Mouse (Mus musculus) cerebellum, adult 11 months (tissue): ENCODE results near the gene Hmgn2.
A peak's percentile ranks its signal among the peaks of the same experiment; 100 is the strongest.

ENCODE experiments used
- DNase-seq: peaks from one replicate; pipeline ENCODE4 v3.0.0; 2022

Gene Hmgn2

DNA sequence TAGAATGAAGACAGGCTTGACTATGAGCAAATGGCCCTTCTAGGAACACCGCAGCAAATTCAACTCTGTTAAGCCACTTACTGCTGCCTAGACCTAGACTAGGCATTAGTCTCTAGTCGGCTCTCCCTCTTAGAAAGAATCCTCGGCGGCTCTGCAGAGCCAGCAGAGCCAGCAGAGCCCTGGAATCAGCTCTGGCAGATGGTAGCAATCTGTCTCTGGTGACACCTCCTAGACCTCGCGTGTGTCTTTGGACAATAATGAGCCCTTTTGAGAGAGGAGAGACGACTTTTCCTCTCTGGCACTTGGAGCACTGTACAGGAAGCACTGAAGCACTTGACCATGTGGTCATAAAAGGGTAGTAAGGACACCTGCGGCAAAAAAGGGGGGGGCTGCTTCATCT lies 3.3 kb upstream of the Hmgn2 start:
- no peak for DNase-seq

DNA sequence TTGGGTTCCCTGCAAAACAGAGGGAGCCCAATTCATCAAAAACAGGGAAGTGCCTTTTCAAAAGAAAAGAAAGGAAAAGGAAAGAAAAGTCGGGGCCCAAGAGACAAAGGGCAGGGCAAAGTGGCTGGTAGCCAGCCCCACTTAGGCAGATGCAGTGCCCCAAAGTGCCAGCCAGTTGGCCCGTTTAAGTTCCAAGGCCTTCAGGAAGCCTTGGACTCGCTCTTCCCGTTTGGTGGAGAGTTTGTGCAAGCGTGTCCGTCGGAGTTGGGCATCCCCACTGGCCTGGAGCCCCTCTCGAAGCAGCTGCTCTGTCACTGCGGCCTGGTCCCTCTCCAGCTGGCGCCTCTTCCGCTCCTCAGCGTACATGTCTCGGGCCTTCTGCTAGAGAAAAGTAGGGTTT lies 2.4 kb upstream of the Hmgn2 start:
- no peak for DNase-seq

DNA sequence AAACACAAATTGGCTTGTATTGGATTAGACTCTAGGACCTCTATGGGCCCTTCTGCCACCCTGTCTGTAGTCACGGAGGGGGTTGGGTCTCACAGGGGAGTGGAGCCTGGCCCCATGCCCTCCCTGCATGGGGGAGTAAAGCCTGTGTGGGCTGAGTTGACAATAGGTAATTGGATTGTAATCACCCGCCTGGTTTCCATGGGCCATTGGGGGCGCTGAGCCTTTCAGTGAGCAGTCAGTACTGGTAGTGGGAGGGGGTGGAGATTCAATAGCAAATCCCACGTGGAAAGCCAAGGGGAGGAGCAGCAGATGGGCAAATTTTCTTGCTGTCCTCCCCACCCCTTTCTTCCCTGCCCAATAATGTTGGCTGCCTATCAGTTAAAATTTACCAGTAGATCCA lies 1.7 kb upstream of the Hmgn2 start:
- DNase-seq = peak; percentile 29

DNA sequence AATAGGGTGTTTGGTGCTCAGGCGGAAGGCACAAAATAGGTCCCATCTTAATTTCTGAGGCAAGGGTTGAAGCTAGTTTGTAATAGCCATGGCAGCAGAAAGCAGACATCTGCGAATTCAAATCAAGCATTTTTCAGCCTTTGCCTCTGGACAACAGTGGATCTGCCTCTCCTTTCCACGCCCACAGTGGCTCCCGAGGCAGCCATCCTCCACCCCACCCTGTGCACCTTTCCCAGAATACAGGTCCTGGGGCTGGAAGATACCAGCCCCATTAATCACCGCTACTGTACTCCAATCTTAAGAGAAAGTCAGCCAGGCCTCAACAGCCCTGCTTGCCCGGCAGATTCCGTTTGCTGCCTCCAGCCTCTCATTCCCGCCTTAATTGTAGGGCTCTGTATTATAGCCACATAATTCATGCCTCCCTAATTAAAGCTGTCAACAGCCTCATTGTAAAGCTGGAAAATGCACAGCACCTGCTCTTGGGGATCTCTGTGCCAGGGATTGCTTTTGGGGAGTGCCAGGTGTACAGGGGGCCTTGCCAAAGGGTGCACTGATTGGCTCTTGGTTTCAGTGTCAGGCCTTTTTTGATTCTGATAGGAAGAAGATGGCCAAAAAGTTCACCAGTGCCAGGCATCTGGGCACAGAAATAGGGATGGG lies 792 bp upstream of the Hmgn2 start:
- DNase-seq = peak; percentile 23

DNA sequence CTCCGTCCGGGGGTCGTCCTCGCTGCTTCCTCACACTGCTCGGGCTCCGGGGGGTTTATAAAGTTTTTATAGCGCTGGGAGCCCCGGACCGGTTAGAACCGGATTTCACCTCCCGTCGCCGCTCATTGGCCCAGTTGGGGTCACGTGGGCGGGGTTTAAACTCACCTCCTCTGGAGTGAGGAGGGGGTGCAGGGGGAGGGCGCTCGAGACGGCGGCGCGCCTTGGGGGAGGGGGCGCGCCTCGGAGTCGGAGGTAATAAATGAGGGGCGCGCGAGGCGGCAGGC lies 642 bp downstream of the Hmgn2 start:
- DNase-seq = peak; percentile 90

DNA sequence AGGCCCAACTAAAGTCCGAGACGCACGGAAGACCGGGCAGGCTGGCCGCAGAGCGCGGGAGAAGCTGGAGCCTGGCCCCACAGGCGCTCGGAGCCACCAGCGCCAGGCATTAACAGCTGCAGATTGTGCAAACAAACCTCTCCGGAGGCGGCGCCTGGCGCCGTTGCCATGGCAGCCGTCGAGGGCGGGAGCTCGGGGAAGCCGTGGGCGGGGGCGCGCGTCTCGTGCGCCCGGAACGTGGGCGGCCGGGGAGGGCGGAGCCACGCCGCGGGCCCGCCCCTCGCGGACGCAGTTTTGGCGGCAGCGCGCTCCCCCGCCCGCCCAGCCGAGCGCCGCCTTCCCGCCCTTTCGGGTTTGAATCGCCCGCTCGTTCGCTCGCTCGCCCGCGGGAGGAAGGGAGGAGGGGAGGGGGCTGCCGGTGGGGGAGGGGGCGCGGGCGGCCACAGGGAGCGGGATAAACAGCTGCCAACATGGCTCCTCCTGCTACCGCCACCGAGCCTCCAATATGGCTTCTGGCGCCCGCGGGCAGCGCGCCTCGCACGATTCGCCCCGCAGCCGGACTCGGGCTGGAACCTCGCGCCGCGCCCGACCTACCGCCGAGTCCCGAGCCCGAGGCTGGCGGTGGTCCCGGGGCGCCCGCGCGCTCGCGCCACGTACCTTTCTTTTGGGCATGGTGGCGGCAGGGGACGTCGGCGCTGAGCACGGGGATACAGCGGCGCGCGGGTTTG lies 1.1 kb downstream of the Hmgn2 start:
- DNase-seq = peak; percentile 97

- no peak for DNase-seq
Measured at GRCm38 (mm10) chr4:133966271-133966940, 2.0 kb downstream of the Hmgn2 start.

GRCm38 (mm10) chr4:133962566-133962965 lies 5.9 kb downstream of the Hmgn2 start:
- DNase-seq = no peak

- no peak for DNase-seq
Measured at GRCm38 (mm10) chr4:133958884-133959283, 9.6 kb downstream of the Hmgn2 start.

GRCm38 (mm10) chr4:133956358-133956757 lies 12.1 kb downstream of the Hmgn2 start:
- DNase-seq = no peak

DNA sequence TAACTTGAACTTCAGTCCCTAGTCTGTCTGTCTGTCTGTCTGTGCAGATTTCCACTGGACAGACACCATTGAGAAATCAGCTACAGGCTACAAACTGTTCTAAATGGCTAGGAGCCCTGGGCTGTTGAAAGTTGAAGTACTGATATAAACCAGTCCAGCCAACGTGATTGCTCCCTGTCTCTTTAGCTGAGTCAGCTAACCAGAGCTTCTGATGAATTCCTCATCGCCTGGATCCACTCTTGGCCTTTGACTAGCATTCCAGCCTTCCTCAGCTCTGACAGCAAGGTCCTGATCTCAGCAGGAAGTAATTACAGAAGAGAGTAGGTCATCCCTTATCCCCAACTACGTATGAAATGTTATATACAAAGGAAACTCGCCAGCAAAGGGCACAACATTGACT lies 21.7 kb downstream of the Hmgn2 start:
- DNase-seq = no peak

GRCm38 (mm10) chr4:133943791-133944190 lies 24.7 kb downstream of the Hmgn2 start:
- no peak for DNase-seq

DNA sequence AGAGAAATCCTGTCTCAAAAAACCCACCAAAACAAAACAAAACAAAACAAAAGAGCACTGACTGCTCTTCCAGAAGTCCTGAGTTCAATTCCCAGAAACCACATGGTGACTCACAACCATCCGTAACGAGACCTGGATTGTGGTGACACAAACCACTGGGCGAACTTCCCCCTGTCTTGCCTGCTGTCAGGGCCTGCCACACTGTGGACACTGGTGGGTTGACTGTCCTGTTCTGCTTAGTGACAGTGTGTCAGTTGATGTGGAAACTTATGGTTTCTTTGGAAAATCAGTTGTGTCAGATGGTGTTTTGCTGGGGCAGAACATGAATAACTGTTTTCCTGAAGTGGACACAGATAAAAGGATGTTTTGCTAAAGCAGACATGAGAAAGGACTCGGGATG lies 25.8 kb downstream of the Hmgn2 start:
- DNase-seq = no peak

GRCm38 (mm10) chr4:133941576-133941975 lies 26.9 kb downstream of the Hmgn2 start:
- no peak for DNase-seq

DNA sequence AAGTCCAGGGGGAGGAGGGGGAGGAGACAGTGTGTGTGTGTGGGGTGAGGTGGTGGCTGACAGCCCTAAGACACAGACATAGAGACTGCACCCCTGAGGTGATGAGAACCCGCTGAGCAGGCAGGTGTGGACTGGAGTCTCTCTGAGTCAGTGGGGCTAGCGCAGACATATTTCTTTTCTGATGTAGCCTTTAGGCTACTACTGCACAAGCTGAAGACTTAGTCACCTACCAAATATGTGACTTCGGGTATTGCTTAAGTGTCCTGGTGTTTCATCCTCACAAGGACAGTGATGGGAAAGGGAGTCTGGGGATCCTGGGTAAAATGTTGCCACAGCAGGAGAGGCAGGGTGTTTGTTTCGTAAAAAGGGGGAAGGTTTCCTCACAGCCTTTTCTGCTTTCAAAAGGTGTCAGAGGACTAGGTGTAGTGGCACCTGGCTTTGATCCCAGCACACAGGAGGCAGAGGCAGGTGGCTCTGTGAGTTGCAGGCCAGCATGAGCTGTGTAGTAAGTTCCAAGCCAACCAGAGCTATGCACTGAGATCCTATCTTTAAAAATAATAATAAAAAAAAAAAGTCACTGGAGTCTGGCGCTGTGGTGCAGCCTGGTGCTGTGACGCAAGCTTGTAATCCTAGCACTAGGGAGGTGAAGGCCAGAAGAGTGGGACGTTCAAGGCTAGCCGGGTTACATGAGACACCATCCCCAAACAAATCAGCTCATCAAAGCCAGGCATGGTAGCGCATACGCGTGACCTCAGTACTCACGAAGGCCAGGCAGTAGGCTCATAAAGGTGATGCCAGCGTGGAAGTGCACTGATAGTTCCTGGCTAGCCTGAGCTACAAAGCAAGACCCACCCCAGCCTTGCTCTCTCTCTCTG lies 27.8 kb downstream of the Hmgn2 start:
- no peak for DNase-seq

DNA sequence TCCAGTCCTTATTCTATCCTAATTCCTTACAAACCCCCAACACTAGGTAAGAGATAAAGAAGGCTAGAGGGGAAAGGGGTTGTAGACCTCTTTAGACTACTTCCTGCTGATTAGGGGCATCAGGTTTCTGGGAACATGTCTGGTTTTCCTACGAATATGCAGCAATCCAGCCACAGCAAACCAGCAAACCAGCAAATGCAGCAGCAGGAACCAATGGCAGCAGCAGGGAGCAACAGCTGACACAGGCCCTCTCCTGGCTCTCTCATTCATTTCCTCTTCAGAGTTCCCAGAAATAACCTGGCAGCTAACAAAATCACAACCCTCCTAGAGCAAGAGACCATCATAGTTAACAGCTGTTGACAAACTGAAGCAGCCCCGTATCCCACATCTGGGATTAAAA lies 30.4 kb downstream of the Hmgn2 start:
- no peak for DNase-seq

- DNase-seq = no peak
Measured at GRCm38 (mm10) chr4:133931785-133932184, 36.7 kb downstream of the Hmgn2 start.

DNA sequence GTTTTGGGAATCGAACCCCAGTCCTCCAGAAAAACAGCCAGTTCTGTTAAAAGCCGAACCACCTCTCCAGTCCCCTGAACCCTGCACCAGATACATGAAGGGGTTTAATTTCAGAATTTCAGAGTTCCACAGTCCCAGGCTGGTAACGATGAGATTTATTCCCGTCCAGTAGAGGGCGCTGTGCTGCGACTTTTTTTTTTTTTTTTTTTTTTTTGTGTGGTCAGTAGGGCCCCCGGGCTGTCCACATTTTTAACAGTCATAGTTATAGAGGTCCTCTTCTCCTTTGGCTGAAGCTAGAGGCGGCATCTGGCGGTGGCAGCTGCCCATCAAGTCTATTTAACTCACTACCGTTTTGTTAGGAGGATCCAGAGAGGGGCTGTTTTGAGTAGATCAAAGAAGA lies 37.1 kb downstream of the Hmgn2 start:
- DNase-seq = no peak

- no peak for DNase-seq
Measured at GRCm38 (mm10) chr4:133929278-133929670, 39.2 kb downstream of the Hmgn2 start.

DNA sequence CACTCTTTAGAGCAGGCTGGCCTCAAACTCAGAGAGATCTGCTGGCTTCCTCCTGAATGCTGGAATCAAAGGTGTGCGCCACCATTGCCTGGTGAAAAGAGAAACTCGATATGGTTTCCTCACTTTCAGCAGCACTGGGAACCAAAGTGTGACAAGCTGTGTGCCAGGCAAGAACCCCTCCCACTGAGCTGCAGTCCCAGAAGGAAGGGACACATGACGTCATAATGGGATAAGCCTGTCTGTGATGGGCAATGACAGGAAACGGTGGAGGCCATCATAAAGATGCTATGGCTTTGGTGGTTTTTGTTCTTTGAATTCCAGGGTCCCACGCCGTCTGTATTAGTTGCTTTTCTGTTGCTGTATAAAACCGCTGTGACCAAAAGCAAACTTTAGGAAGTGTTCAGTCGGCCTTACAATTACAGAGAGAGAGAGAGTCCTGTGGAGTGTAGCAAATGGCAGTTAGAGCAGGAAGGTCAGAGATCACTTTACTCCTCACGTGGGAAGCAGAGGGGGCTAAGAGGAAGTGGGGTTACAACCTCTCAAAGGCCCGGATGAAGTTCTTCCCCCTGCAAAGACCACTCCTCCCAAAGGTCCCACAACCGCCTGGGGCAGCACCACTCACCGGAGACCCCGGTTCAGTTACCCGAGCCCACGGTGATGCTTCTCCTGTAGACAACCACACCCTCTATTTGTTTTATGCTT lies 39.7 kb downstream of the Hmgn2 start:
- DNase-seq = no peak

DNA sequence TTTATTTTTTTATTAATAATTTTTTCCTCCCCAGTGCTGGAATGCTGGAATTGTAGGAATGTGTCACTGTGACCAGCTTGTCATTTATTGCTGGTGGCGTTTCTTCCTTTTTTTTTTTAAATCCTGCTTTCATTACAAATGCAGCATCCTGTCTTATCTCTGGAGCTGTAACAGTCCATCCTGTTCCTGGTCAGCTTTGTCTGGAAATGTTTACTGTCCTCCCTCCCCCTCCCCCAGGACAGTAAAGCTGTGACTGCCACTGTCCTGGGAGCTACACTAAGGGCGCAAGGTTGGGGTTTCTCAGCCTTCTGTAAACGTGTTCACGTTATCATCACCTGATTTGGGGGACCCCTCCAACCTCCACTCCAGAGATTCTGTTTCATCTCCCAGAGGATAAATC lies 43.2 kb downstream of the Hmgn2 start:
- no peak for DNase-seq

DNA sequence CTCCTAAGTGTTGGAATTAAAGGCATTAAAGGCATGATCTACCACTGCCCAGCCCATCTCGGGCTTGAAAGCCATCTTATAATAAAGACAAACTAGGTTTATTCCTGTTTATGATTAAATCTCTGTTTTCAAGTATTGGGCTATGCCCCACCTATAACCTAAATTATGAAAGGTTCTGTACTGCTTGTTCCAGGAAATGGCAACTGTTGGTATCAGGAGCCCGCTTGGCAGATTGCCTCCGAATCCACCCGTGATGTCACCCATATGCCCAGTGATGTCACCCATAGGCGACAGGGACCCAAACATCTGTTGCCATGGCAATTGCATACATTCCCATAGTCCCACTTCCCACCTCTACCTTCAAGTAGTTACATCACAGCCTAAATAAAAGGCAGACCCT lies 44.7 kb downstream of the Hmgn2 start:
- DNase-seq = no peak
